Mouse (Mus musculus) forebrain, embryonic 12.5 days (tissue): ENCODE results near the gene Mterf4. TPM values are rescaled to one million over a fixed set of nuclear protein-coding genes. Genes with fewer than 3 reads are reported as not detected.

ENCODE experiments used
- ATAC-seq: fragments of 200-750 bp; cut with Nextera tagmentation; 2 replicates; pipeline ENCODE4 v1.8.0; 2017; ENCODE audit warnings: moderate TSS enrichment; ENCODE audit not compliant: low FRiP score
- H3K27ac ChIP-seq: fragments of 300-500 bp; sonication (generic); 2 replicates; pipeline ENCODE4 v1.5.1; 2016; ENCODE audit warnings: mild to moderate bottlenecking
- H3K27me3 ChIP-seq: fragments of 300-500 bp; sonication (generic); 2 replicates; pipeline ENCODE4 v1.6.1; 2016; ENCODE audit warnings: mild to moderate bottlenecking
- H3K36me3 ChIP-seq: fragments of 300-500 bp; sonication (generic); replicated peaks from 2 replicates; pipeline ENCODE4 v1.6.1; 2016; ENCODE audit warnings: mild to moderate bottlenecking
- H3K4me1 ChIP-seq: fragments of 300-500 bp; sonication (generic); 2 replicates; pipeline ENCODE4 v1.6.1; 2016
- H3K4me2 ChIP-seq: fragments of 300-500 bp; sonication (generic); 2 replicates; pipeline ENCODE4 v1.6.1; 2016; ENCODE audit warnings: mild to moderate bottlenecking, moderate library complexity
- H3K4me3 ChIP-seq: fragments of 300-500 bp; sonication (generic); replicated peaks from 2 replicates; pipeline ENCODE4 v1.5.1; 2016; ENCODE audit warnings: mild to moderate bottlenecking
- H3K9ac ChIP-seq: fragments of 300-500 bp; sonication (generic); 2 replicates; pipeline ENCODE4 v1.6.1; 2016; ENCODE audit warnings: mild to moderate bottlenecking
- H3K9me3 ChIP-seq: fragments of 300-500 bp; sonication (generic); 2 replicates; pipeline ENCODE4 v1.6.1; 2016
- WGBS: fragments of 180-500 bp; shearing (Covaris S2); methylation state at CpG from one replicate; pipeline ENCODE4 v1.1.7; 2016; 5-methylcytosine and 5-hydroxymethylcytosine counted together
- polyA plus RNA-seq: library from polyadenylated mRNA; unstranded; fragments of >200 nt; fragmentation: Nextera tagmentation; extraction: Ambion mirVana; gene quantifications from 2 replicates; pipeline ENCODE4 v1.2.1, GENCODE M21; 2016

The Mterf4 gene
- polyA plus RNA-seq, 1 experiment from 2014 or later: 31.7 TPM

DNA sequence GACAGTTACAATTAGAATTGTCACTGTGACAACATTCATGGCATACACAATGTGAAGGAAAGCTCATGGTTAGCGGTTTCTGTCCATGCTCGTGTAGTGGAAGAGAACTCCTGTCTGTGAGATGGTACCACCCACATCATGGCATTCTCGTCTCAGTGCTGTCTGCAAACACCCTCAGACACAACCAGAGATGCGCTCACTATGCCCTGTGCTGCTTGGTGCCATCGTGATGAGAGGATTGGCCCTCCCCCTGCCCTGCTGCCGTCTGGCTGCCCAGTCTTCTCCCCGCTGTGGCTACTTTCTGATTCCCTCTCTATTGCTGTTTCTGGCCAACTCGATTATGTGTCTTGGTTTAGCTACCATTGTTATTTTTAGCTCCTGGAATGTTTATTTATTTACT lies 13.7 kb downstream of the Mterf4 start:
- no peak overlapping the region for H3K9ac ChIP-seq
- whole genome bisulfite sequencing: 84% methylated on average over 8 of the region's 8 CpGs
- no peak for ATAC-seq
- no peaks in the 10 kb centered on the region for H3K4me1 ChIP-seq
- H3K27me3 ChIP-seq: no peaks in the 10 kb centered on the region
- no peak overlapping the region for H3K4me2 ChIP-seq
- H3K4me3 ChIP-seq: no peak overlapping the region
- peaks cover 16% of the 10 kb centered on the region for H3K36me3 ChIP-seq
- no peak overlapping the region for H3K27ac ChIP-seq
- no peaks in the 10 kb centered on the region for H3K9me3 ChIP-seq

DNA sequence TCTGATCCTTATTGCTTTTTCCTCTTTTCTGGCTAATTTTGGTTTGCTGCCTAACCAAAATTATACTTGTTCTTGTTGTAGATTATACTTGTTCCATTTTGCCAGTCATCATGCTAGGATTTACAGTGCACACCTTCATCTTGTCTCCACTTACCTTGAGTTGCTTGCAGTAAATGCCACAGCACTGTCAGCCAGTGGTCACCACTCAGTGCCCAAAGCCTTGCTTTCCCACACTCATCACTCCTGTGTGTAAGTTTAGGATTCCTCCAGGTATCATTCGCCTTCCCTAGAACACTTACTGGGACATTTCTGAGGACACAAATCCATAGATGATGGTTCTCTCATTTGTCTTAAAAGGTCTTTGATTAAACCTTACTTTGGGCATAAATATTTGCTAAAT lies 14.1 kb downstream of the Mterf4 start:
- Histone ChIP-seq H3K9me3 (no peaks in the 10 kb centered on the region), H3K4me1 (no peaks in the 10 kb centered on the region), H3K9ac (no peak overlapping the region), H3K27ac (no peak overlapping the region), H3K4me2 (no peak overlapping the region), H3K27me3 (no peaks in the 10 kb centered on the region), H3K4me3 (no peak overlapping the region), H3K36me3 (peaks cover 12% of the 10 kb centered on the region; the same call in 1 of the 2 replicates)
- WGBS: 86% methylated on average over 1 of the region's 1 CpGs
- ATAC-seq: no peak

DNA sequence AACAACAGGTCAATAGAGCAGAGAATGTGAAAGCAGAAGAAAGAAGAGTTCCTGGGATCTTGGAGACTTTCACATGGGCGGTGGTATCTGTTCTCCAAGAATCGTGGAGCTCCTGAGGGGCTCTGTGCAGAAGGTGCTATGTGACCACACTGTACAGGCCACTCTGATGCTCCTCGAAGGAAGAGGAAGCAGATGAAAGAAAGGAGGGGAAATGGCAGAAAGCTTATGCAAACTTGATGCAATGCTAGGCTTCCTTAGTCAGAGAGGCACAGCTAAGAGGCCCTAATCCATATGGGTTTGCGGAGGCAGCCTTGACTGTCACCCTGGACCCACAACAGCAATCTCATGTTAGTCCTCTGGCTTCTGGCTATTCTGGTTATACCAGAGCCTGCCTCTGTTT lies 14.8 kb downstream of the Mterf4 start:
- Histone ChIP-seq H3K36me3 (peaks cover 6% of the 10 kb centered on the region; the same call in 1 of the 2 replicates), H3K9ac (no peak overlapping the region), H3K9me3 (no peaks in the 10 kb centered on the region), H3K27me3 (no peaks in the 10 kb centered on the region), H3K4me1 (no peaks in the 10 kb centered on the region), H3K4me2 (no peak overlapping the region), H3K27ac (no peak overlapping the region), H3K4me3 (no peak overlapping the region)
- ATAC-seq: no peak
- 82% methylated on average over 4 of the region's 4 CpGs for WGBS

DNA sequence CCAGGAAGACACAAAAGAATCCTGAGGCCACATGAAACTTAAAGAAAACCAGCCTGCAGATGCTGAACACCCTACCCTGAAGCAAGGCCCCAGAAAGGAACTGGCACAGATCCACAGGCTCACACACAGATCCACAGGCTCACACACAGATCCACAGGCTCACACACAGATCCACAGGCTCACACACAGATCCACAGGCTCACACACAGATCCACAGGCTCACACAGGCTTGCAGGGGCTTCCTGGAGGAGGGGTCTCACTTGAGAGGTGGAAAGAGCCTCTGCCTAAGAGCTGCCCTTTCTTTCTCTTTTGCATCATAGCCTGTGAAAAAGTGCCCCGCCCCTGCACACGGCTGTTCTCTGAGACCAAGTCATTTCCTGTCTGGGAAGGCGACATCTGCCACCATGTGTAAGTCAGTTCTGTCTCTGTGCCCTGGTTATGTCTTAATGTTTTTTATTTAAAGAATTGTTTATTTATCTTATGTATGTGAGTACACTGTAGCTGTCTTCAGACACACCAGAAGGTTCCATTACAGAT lies 16.0 kb downstream of the Mterf4 start:
- Histone ChIP-seq H3K27ac (no peak overlapping the region), H3K9me3 (no peaks in the 10 kb centered on the region), H3K4me1 (no peaks in the 10 kb centered on the region), H3K36me3 (no peaks in the 10 kb centered on the region), H3K4me3 (no peak overlapping the region), H3K4me2 (no peak overlapping the region), H3K9ac (no peak overlapping the region), H3K27me3 (no peaks in the 10 kb centered on the region)
- 83% methylated on average over 3 of the region's 3 CpGs for WGBS
- ATAC-seq: no peak

DNA sequence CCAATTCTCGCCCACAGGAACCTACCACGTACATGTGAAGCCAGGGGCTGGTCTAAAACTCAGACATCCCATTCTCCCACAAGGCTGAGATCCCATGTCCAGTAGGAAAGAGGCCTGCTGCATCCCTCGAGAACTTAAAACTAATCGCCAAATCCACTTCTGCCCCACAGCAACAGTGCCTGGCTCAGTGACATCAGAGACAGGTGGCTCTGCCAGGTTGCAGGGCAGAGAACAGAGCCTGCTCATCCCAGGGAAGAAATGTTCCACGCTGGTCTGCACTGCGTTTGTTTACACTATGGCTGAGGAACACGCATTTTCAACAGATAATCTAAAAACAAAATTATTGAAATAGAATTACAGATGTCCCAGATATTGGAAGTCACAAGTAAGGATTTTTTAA lies 28.7 kb downstream of the Mterf4 start:
- Histone ChIP-seq H3K9me3 (no peaks in the 10 kb centered on the region), H3K4me3 (no peak overlapping the region), H3K27ac (no peak overlapping the region), H3K4me2 (no peak overlapping the region), H3K36me3 (no peaks in the 10 kb centered on the region), H3K9ac (no peak overlapping the region), H3K27me3 (peaks cover 7% of the 10 kb centered on the region; the same call in 1 of the 2 replicates), H3K4me1 (peaks cover 3% of the 10 kb centered on the region; the same call in 1 of the 2 replicates)
- WGBS: 79% methylated on average over 7 of the region's 7 CpGs
- ATAC-seq: no peak

DNA sequence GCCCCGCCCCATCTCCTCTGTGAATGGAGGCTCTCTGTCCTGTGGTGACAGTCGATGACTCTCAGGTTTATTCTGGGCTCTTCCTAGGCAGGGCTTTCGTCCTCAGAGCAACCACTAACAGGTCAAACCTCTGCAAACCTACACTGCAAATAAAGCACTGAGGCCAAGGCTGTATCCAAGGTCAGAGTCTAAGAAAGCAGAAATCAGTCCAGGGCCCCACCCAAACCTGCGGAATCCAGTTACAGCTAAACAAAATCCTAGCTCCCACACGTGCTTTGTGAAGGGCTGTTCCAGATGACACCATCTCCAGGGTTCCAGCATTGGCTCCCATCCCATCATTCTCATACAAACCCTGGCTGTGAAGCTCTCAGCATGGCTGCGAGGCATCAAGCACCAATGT lies 30.2 kb downstream of the Mterf4 start:
- Histone ChIP-seq H3K27ac (no peak overlapping the region), H3K9ac (no peak overlapping the region), H3K4me1 (peaks cover 3% of the 10 kb centered on the region; the same call in 1 of the 2 replicates), H3K4me2 (no peak overlapping the region), H3K27me3 (peaks cover 6% of the 10 kb centered on the region; the same call in 1 of the 2 replicates), H3K36me3 (no peaks in the 10 kb centered on the region), H3K9me3 (no peaks in the 10 kb centered on the region), H3K4me3 (no peak overlapping the region)
- WGBS: 87% methylated on average over 6 of the region's 6 CpGs
- no peak for ATAC-seq

DNA sequence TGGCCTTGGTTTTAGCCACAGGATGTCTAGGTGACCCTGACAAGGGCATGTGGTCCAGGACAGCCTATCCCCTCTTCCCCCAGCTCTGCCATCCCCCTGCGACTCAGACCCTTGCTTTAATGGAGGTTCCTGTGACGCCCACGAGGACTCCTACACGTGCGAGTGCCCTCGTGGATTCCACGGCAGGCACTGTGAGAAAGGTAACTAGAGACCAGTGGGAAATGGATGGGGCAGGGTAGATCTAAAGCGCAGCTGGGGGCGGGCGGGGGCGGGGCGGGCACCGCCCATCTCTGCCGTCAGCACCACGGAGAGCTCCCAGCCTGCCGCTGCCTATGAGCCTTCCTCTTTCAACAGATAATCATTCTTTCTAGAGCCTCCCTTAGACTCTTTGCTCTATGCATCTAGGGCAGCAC lies 33.3 kb downstream of the Mterf4 start:
- Histone ChIP-seq H3K27me3 (peaks cover 6% of the 10 kb centered on the region; the same call in 1 of the 2 replicates), H3K4me1 (peaks cover 3% of the 10 kb centered on the region; the same call in 1 of the 2 replicates), H3K9ac (no peak overlapping the region), H3K27ac (no peak overlapping the region), H3K4me3 (no peak overlapping the region), H3K4me2 (peak overlapping the region; percentile 16), H3K9me3 (no peaks in the 10 kb centered on the region), H3K36me3 (no peaks in the 10 kb centered on the region)
- no peak for ATAC-seq
- WGBS: 3% methylated on average over 16 of the region's 16 CpGs

DNA sequence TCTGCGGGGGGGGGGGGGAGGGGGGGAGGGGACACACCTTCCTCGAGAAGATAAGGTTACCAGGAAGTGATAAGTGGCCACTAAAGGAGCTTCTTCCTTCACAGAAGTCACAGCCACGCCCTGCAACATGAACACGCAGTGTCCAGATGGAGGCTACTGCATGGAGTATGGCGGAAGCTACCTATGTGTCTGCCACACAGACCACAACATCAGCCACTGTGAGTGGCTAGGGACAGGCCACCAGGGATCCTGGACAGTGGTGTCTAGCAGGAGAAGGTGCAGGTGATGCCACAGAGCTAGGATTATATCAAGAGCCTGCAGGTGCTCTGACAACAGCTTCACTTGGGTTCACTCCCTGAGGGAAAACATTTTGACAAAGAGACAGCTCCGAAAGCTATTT lies 34.0 kb downstream of the Mterf4 start:
- H3K4me2 ChIP-seq: no peak overlapping the region
- H3K9me3 ChIP-seq: no peaks in the 10 kb centered on the region
- peaks cover 3% of the 10 kb centered on the region; the same call in 1 of the 2 replicates for H3K4me1 ChIP-seq
- 79% methylated on average over 5 of the region's 6 CpGs for WGBS
- ATAC-seq: no peak
- no peak overlapping the region for H3K9ac ChIP-seq
- no peaks in the 10 kb centered on the region for H3K36me3 ChIP-seq
- no peak overlapping the region for H3K27ac ChIP-seq
- H3K4me3 ChIP-seq: no peak overlapping the region
- H3K27me3 ChIP-seq: peaks cover 6% of the 10 kb centered on the region; the same call in 1 of the 2 replicates

DNA sequence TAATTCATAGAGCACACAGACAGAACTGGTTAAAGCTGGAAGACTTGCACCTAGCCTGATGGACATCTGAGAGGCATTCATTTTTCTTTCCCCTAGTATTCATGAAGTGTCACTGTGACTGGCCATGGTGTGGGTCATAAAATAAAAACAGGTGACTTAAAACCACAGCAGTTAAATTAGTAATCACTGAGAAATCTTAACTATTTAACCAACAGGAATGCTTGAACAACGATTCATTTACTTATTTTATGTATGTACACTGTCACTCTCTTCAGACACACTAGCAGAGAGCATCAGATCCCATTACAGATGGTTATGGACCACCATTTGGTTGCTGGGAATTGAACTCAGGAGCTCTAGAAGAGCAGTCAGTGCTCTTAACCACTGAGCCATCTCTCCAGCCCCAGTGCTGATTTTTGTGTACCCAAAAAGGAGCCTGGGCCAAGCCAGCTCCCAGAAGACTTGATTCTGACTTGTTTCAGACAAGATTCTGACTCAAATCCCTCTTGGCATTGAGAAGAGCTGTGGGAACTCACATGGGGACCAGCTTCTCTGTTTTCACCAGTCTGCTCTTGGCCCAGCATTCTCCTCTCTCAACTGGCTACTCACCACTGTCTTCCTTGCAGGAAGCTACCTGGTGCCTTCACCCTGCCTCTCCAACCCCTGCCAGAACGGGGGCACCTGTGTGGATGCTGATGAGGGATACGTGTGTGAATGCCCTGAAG lies 35.0 kb downstream of the Mterf4 start:
- no peaks in the 10 kb centered on the region for H3K9me3 ChIP-seq
- WGBS: 66% methylated on average over 3 of the region's 3 CpGs
- no peak overlapping the region for H3K4me2 ChIP-seq
- H3K36me3 ChIP-seq: no peaks in the 10 kb centered on the region
- no peak for ATAC-seq
- no peak overlapping the region for H3K9ac ChIP-seq
- H3K4me3 ChIP-seq: no peak overlapping the region
- 0 out of 2 replicates have a peak, but pooled peaks cover 6% of the 10 kb centered on the region for H3K27me3 ChIP-seq
- H3K4me1 ChIP-seq: peaks cover 3% of the 10 kb centered on the region; the same call in 1 of the 2 replicates
- no peak overlapping the region for H3K27ac ChIP-seq

DNA sequence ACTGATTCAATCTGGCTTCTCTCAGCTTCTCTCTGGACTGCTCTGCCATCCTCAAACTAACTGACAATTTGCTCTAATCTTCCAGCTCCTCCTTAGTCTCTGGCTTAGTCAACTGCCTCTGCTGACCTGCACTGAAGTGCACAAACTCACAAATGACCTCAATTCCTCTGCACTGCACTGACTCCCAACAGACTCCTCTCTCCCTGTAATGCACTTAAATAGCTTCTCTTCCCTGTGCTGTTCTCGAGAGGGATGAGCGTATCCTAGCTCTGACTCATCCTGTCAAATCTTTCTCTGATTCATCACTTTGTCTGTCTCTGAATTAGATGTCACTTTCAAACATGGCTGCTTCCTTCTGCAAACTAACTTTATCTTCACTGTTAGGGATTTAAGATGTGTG lies 37.5 kb downstream of the Mterf4 start:
- Histone ChIP-seq H3K9me3 (no peaks in the 10 kb centered on the region), H3K36me3 (no peaks in the 10 kb centered on the region), H3K9ac (no peak overlapping the region), H3K4me2 (no peak overlapping the region), H3K27ac (no peak overlapping the region), H3K4me3 (no peak overlapping the region), H3K27me3 (0 out of 2 replicates have a peak, but pooled peaks cover 3% of the 10 kb centered on the region), H3K4me1 (peaks cover 3% of the 10 kb centered on the region; the same call in 1 of the 2 replicates)
- WGBS: 87% methylated on average over 2 of the region's 2 CpGs
- ATAC-seq: no peak

DNA sequence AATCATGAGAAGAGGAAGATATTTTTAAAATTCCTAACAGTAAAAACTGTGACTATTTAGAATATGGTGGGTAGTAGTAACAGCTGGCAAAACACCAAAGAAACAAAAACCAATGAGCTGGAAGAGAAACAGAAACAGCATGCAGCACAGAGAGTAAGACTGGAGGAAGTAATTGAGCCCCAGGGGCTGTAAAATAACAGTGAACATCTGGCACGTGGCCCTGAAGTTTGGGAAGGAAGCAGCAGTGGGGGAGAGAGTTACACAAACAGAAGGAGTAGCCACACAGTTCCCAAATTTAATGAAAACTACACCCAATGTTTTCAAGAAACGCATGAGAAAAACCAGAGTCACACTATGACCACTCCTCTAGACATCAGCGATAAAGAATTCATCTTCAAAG lies 38.5 kb downstream of the Mterf4 start:
- ATAC-seq: no peak
- Histone ChIP-seq H3K36me3 (no peaks in the 10 kb centered on the region), H3K4me2 (no peak overlapping the region), H3K27ac (no peak overlapping the region), H3K4me1 (peaks cover under 1% of the 10 kb centered on the region; the same call in 1 of the 2 replicates), H3K27me3 (0 out of 2 replicates have a peak, but pooled peaks cover 3% of the 10 kb centered on the region), H3K9me3 (no peaks in the 10 kb centered on the region), H3K4me3 (no peak overlapping the region), H3K9ac (no peak overlapping the region)
- 57% methylated on average over 3 of the region's 3 CpGs for WGBS

DNA sequence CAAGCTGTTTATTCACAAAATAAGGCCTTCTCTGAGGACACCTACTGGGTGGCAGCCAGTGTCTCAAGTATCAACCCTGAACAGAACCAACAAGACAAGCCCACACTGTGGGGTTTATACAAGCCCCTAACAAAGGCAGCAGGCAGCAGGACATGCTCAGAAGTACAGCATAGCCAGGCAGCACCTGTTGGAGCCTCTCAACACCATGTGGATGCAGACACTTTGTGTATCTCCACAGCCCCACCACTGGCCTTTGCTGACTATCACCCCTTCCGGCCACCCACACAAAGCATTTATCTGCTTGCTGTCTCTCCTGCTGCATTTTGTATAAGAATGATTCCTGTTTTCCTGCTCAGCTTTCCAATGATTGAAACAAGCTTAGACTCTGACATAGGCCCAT lies 48.2 kb downstream of the Mterf4 start:
- Histone ChIP-seq H3K9me3 (no peaks in the 10 kb centered on the region), H3K4me1 (no peaks in the 10 kb centered on the region), H3K27me3 (no peaks in the 10 kb centered on the region), H3K4me3 (no peak overlapping the region), H3K27ac (no peak overlapping the region), H3K4me2 (no peak overlapping the region), H3K9ac (no peak overlapping the region), H3K36me3 (no peaks in the 10 kb centered on the region)
- no peak for ATAC-seq
- 71% methylated on average over 1 of the region's 1 CpGs for WGBS

DNA sequence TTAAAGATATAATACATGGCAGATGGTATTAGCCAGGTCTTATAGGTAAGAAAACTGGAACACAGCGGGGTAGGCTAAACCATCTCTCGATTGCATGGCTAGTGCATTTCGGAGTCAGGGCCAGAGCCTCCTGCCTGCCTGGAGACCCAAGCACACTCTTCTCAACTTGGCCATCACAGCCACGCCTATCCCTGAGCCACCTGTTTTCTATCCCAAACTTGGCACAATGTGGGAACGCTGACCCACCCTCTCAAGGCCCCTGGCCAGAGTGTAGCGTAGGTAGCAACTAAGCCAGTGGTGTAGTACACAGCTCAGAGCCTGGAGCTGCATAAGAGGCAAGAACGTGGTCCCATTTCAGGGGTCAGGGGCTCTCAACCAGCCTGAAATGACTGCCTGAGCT lies 50.0 kb downstream of the Mterf4 start:
- Histone ChIP-seq H3K4me2 (no peak overlapping the region), H3K9ac (no peak overlapping the region), H3K4me1 (no peaks in the 10 kb centered on the region), H3K27me3 (no peaks in the 10 kb centered on the region), H3K27ac (no peak overlapping the region), H3K9me3 (no peaks in the 10 kb centered on the region), H3K36me3 (no peaks in the 10 kb centered on the region), H3K4me3 (no peak overlapping the region)
- no peak for ATAC-seq
- WGBS: 92% methylated on average over 7 of the region's 7 CpGs
